In genomic region chr15:85677855-85678254, GRCm38 (mm10) we compare ENCODE assay signal across 10 mouse cellular contexts. TPM values are rescaled to one million over a fixed set of nuclear protein-coding genes. Genes with fewer than 3 reads are reported as not detected.
DNase-seq lines count a peak whose midpoint lies in the region; TF ChIP-seq lines count a peak whose summit lies in the region.
"Had no signal": no experiment of that assay in that cellular context is flagged by ENCODE, and none has a peak within 500 bp of the region (broad histone marks: within the 10 kb centered on the region; RNA-seq: fewer than 3 reads in every experiment).

No protein-coding gene starts in this region.

- intact Hi-C loops in heart, postnatal 36 days (cut with DNase I) = no loop called here

- WGBS in cerebellum, adult 2 months = 1% methylated on average over 10 of the region's 10 CpGs

- H3K27ac ChIP-seq in layer of hippocampus, adult 2 months = peak overlapping the region; percentile 100
- peak overlapping the region; percentile 95 for H3K27ac ChIP-seq in cerebellum, adult 2 months (ENCODE audit: insufficient read depth, low read length)
- H3K27ac ChIP-seq: midbrain, embryonic 12.5 days had no signal

- peak overlapping the region; percentile 74 for H3K4me3 ChIP-seq in layer of hippocampus, adult 2 months
- H3K4me3 ChIP-seq in cerebellum, adult 2 months (replicated peaks; ENCODE audit: insufficient read depth, low read depth, low read length) = peak overlapping the region; percentile 52
- H3K4me3 ChIP-seq: midbrain, embryonic 12.5 days had no signal

- H3K4me1 ChIP-seq in cerebellum, adult 2 months (ENCODE audit: control insufficient read depth, insufficient read depth, low read length) = peaks cover 34% of the 10 kb centered on the region; the same call in 1 of the 2 replicates

- no peak; the same call in 1 of the 2 replicates for TF ChIP-seq POLR2A in cerebellum, adult 2 months (IDR thresholded peaks at IDR 0.05; ENCODE audit: borderline replicate concordance, insufficient read depth, low read length)

- DNase-seq in layer of hippocampus, adult 2 months (ENCODE audit: low spot score in 2 of 2) = peak; percentile 66 to 68
- no peak for DNase-seq in layer of hippocampus, postnatal 25 days (ENCODE audit: extremely low spot score in 1 of 2, low spot score in 1 of 2)
- peak; percentile 87 to 90 for DNase-seq in cerebellum, adult 2 months
- DNase-seq in heart, postnatal 36 days = peak; percentile 63 to 78
- peak; percentile 44 to 63 for DNase-seq in lung, postnatal 4 days
- no peak for DNase-seq in embryo, embryonic 10.5 days (ENCODE audit: low spot score)
- DNase-seq in ovary, postnatal 10 days (ENCODE audit: low spot score) = no peak
- no peak for DNase-seq in c-Kit-positive CD71-positive TER-119-positive erythroid progenitor cells, embryonic 14.5 days (ENCODE audit: low spot score)

- no peak for TF ChIP-seq CTCF in layer of hippocampus, adult 2 months (conservative IDR thresholded peaks at IDR 0.05)
- no peak for TF ChIP-seq CTCF in cerebellum, adult 2 months (IDR thresholded peaks at IDR 0.05; ENCODE audit: borderline replicate concordance, insufficient read depth, low read depth, low read length)

- H3K27me3 ChIP-seq in cerebellum, adult 2 months (ENCODE audit: control insufficient read depth, insufficient read depth, low read length) = no peaks in the 10 kb centered on the region

RNA-seq across cellular contexts. Expression of gene Ppara, which starts 56.9 kb away (rescaled TPM):
- total RNA-seq in layer of hippocampus, adult 2 months (2021) = 1 to 10 TPM; 3.1 to 3.9 TPM
- 1 to 10 TPM; 3.1 to 3.3 TPM for total RNA-seq in layer of hippocampus, postnatal 25 days (2021)
- 1.1 and 1.5 TPM in 2 replicates for polyA plus RNA-seq in cerebellum, adult 2 months (2012; rRNA removed)
- total RNA-seq in heart, postnatal 36 days (2021) = 10 to 100 TPM; 39.3 to 53.4 TPM
- total RNA-seq: hematopoietic stem cell, adult 5-6 weeks had no signal

Comparison
In these comparisons a context has a peak if more than half of its experiments do, and no peak if none do; other contexts are left out.
1. DNase-seq: peak in layer of hippocampus, adult 2 months (2 of 2), cerebellum, adult 2 months (2 of 2), heart, postnatal 36 days (2 of 2) and lung, postnatal 4 days (2 of 2); none in layer of hippocampus, postnatal 25 days (0 of 2), embryo, embryonic 10.5 days (single experiment), ovary, postnatal 10 days (single experiment) and c-Kit-positive CD71-positive TER-119-positive erythroid progenitor cells, embryonic 14.5 days (single experiment).
2. RNA of gene Ppara, which starts 56.9 kb away (total RNA-seq): 39.3 to 53.4 TPM in heart, postnatal 36 days; 3.1 to 3.9 TPM in layer of hippocampus, adult 2 months and 3.1 to 3.3 TPM in layer of hippocampus, postnatal 25 days; every median in the first group is over 4 times any median in the second.